Mouse (Mus musculus) liver, adult (tissue): ENCODE data around the gene Slc44a2.

ENCODE experiments used
- GATA4 ChIP-seq: IDR thresholded peaks from 2 replicates; pipeline ENCODE4 v1.6.1; 2014; ENCODE audit warnings: mild to moderate bottlenecking, low read length; ENCODE audit not compliant: insufficient replicate concordance

The Slc44a2 gene

DNA sequence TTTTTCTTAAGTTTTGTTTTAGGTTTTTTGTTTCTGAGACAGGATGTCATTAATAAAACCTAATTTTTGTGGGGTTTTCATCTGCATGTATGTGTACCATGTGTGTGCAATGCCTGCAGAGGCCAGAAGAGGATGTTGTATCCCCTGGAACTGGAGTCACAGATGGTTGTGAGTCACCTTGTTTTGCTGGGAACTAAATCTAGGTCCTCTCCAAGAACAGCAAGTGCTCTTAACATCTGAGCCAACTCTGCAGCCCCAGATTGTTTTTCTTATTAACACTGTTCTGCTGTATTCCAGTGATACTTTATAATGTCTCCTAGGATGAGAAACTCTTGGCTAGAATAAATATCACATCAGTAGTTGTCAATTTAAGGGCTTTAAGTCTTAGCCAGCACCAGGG is 60.4 kb downstream of the Slc44a2 start:
- TF ChIP-seq GATA4: no peak

GRCm38 (mm10) chr9:21383966-21384365 is 63.5 kb downstream of the Slc44a2 start:
- no peak for TF ChIP-seq GATA4

GRCm38 (mm10) chr9:21392646-21393175 is 72.2 kb downstream of the Slc44a2 start:
- no peak for TF ChIP-seq GATA4

DNA sequence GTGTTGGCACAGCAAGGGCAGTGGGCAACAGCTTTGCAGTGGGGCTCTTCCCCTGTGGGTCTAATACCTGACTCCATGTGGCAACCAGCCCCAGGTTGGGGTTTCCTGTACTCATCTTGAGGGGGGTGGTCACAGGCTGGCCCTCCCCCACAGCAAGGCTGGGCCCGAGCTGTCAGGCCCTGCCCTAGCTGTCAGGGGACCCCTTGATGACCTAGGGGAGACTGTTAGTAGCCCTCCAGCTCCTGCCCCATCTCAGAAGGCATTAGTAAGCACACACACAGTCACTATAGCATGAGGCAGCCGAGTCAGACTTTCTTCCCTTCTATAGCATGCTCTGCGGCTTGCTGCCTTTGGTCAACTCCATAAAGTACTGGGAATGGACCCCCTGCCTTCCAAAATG is 75.2 kb downstream of the Slc44a2 start:
- no peak for TF ChIP-seq GATA4

GRCm38 (mm10) chr9:21397170-21397569 is 76.7 kb downstream of the Slc44a2 start:
- TF ChIP-seq GATA4: no peak

DNA sequence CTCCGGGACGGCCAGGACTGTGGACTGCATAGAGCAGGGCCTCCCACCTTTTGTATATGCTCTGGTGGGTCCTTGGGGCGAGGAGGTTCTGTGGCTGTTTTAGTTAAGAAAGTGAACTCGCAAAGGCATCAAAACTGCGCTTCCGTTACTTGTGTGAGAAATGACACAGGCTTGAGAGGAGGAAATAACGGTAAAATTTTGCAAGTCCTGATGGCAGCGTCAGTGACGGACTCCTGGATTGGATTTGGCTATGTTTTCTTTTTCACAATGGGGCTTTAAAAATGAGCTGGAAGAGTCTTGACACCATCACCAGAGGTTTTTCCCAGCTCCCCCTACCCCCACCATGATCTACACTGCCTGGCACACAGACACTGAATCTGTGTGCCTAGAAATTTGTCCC is 80.5 kb downstream of the Slc44a2 start:
- TF ChIP-seq GATA4: no peak

DNA sequence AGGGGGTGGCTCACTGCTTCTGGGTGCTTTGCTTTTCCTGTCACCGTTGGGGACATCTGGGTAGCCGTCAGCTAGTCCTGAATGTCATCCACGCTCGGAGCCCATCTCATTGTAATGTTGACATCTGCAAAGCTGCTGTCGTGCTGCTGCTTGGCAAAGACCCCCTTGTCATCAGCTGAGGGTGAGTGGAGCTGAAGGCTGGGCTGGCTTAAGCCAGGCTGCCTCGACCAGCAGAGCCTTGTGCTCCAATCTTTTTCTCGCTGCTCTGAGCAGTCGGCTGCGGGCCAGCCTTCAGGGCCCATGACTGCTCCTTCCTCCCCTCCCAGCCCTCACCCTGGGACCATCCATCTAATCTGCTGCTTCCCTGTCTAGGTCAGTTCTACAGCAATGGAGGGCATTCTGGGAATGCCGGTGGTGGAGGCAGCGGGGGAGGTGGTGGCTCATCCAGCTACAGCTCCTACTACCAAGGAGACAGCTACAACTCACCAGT is 82.3 kb downstream of the Slc44a2 start:
- TF ChIP-seq GATA4: no peak

GRCm38 (mm10) chr9:21403745-21404144 is 83.2 kb downstream of the Slc44a2 start:
- TF ChIP-seq GATA4: no peak
